Mouse (Mus musculus) liver, adult 2 months (tissue): ENCODE data around the gene Mob4. TPM values are rescaled to one million over a fixed set of nuclear protein-coding genes. Genes with fewer than 3 reads are reported as not detected.

Source experiments
- DNase-seq: peaks from one replicate; pipeline ENCODE4 v3.0.0-alpha.2; 2011; ENCODE audit warnings: low read depth, low spot score; ENCODE audit errors: extremely low read depth
- H3K27ac ChIP-seq: fragments of 200-500 bp; replicated peaks from 2 replicates; pipeline ENCODE4 v1.5.1; 2012; ENCODE audit warnings: low read depth, mild to moderate bottlenecking, control low read depth, inconsistent platforms, low read length; ENCODE audit not compliant: insufficient read depth
- H3K27me3 ChIP-seq: fragments of 200-500 bp; 2 replicates; pipeline ENCODE4 v1.6.1; 2012; ENCODE audit warnings: mild to moderate bottlenecking, moderate library complexity, low read length, inconsistent platforms; ENCODE audit not compliant: control insufficient read depth, insufficient read depth
- H3K36me3 ChIP-seq: fragments of 200-500 bp; 2 replicates; pipeline ENCODE4 v1.6.1; 2012; ENCODE audit warnings: low read length, inconsistent platforms; ENCODE audit not compliant: control insufficient read depth, insufficient read depth
- H3K4me1 ChIP-seq: fragments of 200-500 bp; 2 replicates; pipeline ENCODE4 v1.6.1; 2011; ENCODE audit warnings: low read length; ENCODE audit not compliant: control insufficient read depth, insufficient read depth
- H3K4me3 ChIP-seq: fragments of 200-500 bp; 2 replicates; pipeline ENCODE4 v1.5.1; 2011; ENCODE audit warnings: low read depth, mild to moderate bottlenecking, control low read depth, low read length, moderate library complexity; ENCODE audit not compliant: insufficient read depth
- H3K79me2 ChIP-seq: fragments of 200-500 bp; 2 replicates; pipeline ENCODE4 v1.6.1; 2012; ENCODE audit warnings: inconsistent platforms, mild to moderate bottlenecking, low read length, moderate library complexity; ENCODE audit not compliant: control insufficient read depth, insufficient read depth
- H3K9ac ChIP-seq: fragments of 200-500 bp; 2 replicates; pipeline ENCODE4 v1.6.1; 2012; ENCODE audit warnings: low read depth, mild to moderate bottlenecking, control low read depth, inconsistent platforms, low read length
- CTCF ChIP-seq: fragments of 200-500 bp; IDR thresholded peaks from 2 replicates; pipeline ENCODE4 v1.5.1; 2011; ENCODE audit warnings: low read depth, low read length, control low read depth
- POLR2A ChIP-seq: fragments of 200-500 bp; IDR thresholded peaks from 2 replicates; pipeline ENCODE4 v1.6.1; 2011; ENCODE audit warnings: low read length, control low read depth; ENCODE audit not compliant: insufficient read depth; ENCODE audit errors: extremely low read depth
- WGBS: fragments of 180-500 bp; shearing (Covaris S2); methylation state at CpG from one replicate; pipeline ENCODE4 v1.1.7; 2018; 5-methylcytosine and 5-hydroxymethylcytosine counted together
- polyA plus RNA-seq: library from polyadenylated mRNA; depleted of rRNA; stranded (reverse); fragments of >200 nt; gene quantifications from 2 replicates; pipeline ENCODE4 v1.2.3, GENCODE M21; 2012
- total RNA-seq: library from RNA; depleted of rRNA; stranded (reverse); fragments of >200 nt; gene quantifications from 2 replicates; pipeline ENCODE4 v1.2.3, GENCODE M21; 2014

Mob4 gene
- total and polyA plus RNA-seq, 2 experiments, result 6.1 to 27.8 TPM

GRCm38 (mm10) chr1:55134301-55134700 is 3.3 kb downstream of the Mob4 start:
- H3K9ac ChIP-seq, result no peak overlapping the region
- H3K4me3 ChIP-seq, result no peak overlapping the region
- H3K36me3 ChIP-seq, result peaks cover 2% of the 10 kb centered on the region
- no peak overlapping the region for H3K27ac ChIP-seq
- peaks cover 23% of the 10 kb centered on the region for H3K79me2 ChIP-seq
- TF ChIP-seq CTCF (no peak), POLR2A (no peak)
- DNase-seq, result no peak
- no peaks in the 10 kb centered on the region for H3K27me3 ChIP-seq
- WGBS, result 93% methylated on average over 3 of the region's 3 CpGs
- H3K4me1 ChIP-seq, result peaks cover 4% of the 10 kb centered on the region; the same call in 1 of the 2 replicates

- Histone ChIP-seq H3K9ac (no peak overlapping the region), H3K36me3 (peaks cover 8% of the 10 kb centered on the region), H3K27me3 (no peaks in the 10 kb centered on the region), H3K79me2 (peaks cover 29% of the 10 kb centered on the region), H3K4me1 (peaks cover 4% of the 10 kb centered on the region; the same call in 1 of the 2 replicates), H3K27ac (no peak overlapping the region), H3K4me3 (no peak overlapping the region)
- TF ChIP-seq CTCF (no peak), POLR2A (no peak)
- WGBS, result 100% methylated on average over 1 of the region's 1 CpGs
- no peak for DNase-seq
Measured at GRCm38 (mm10) chr1:55135846-55136245, 4.8 kb downstream of the Mob4 start.

DNA sequence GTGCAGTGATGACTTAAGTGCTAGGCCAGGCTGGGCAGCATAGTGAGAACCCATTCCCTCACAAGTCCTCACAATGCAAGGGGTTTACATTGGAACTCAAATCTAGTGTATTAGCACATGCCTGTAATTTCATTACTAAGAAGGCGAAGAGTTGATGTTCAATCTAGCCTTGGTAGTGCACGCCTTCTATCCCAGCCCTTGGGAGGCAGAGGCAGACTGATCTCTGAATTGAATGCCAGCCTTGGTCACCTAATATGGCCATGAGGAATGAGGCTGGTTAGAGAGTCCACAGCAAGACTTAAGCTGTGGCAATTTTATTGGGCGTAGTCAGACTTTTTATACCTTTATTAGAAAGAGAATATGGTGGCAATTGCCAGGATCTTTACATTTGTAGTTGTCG is 13.3 kb downstream of the Mob4 start:
- Histone ChIP-seq H3K27ac (no peak overlapping the region), H3K79me2 (peaks cover 9% of the 10 kb centered on the region)
- no peak for TF ChIP-seq CTCF
- no peak for TF ChIP-seq POLR2A

GRCm38 (mm10) chr1:55145556-55145955 is 14.5 kb downstream of the Mob4 start:
- Histone ChIP-seq H3K27me3 (no peaks in the 10 kb centered on the region), H3K9ac (no peak overlapping the region), H3K79me2 (peaks cover 4% of the 10 kb centered on the region), H3K27ac (no peak overlapping the region), H3K4me3 (no peak overlapping the region), H3K4me1 (no peaks in the 10 kb centered on the region; the same call in 1 of the 2 replicates), H3K36me3 (peaks cover 37% of the 10 kb centered on the region)
- WGBS, result 49% methylated on average over 7 of the region's 7 CpGs
- peak; percentile 76 for DNase-seq
- TF ChIP-seq POLR2A, result no peak
- no peak for TF ChIP-seq CTCF

More for the DNA sequence above, 13.3 kb downstream of the Mob4 start:
- Histone ChIP-seq H3K4me1 (no peaks in the 10 kb centered on the region; the same call in 1 of the 2 replicates), H3K9ac (no peak overlapping the region), H3K36me3 (peaks cover 33% of the 10 kb centered on the region), H3K4me3 (no peak overlapping the region), H3K27me3 (no peaks in the 10 kb centered on the region)
- WGBS, result 99% methylated on average over 4 of the region's 4 CpGs
- DNase-seq, result no peak

DNA sequence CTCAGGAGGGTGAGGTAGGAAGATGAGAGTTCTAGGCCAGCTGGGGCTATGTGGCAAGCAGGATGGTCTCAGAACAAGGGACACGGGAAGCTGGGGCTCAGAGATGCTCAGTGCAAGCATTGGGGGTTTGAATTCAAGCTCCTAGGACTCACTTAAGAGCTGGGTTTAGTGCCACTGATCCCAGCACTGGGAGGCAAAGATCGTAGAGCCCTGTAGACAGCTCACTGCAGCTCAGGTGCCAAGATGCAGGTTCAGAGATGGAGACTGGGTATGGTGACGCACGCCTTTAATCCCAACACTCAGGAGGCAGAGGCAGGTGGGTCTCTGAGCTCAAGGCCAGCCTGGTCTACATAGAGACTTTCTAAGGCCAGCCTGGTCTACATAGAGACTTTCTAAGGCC is 26.3 kb downstream of the Mob4 start:
- Histone ChIP-seq H3K36me3 (peaks cover 21% of the 10 kb centered on the region), H3K4me3 (no peak overlapping the region), H3K27ac (no peak overlapping the region), H3K9ac (no peak overlapping the region), H3K79me2 (no peaks in the 10 kb centered on the region), H3K27me3 (no peaks in the 10 kb centered on the region), H3K4me1 (peaks cover 2% of the 10 kb centered on the region; the same call in 1 of the 2 replicates)
- no peak for DNase-seq
- TF ChIP-seq CTCF (no peak), POLR2A (no peak)
- 98% methylated on average over 4 of the region's 4 CpGs for WGBS

DNA sequence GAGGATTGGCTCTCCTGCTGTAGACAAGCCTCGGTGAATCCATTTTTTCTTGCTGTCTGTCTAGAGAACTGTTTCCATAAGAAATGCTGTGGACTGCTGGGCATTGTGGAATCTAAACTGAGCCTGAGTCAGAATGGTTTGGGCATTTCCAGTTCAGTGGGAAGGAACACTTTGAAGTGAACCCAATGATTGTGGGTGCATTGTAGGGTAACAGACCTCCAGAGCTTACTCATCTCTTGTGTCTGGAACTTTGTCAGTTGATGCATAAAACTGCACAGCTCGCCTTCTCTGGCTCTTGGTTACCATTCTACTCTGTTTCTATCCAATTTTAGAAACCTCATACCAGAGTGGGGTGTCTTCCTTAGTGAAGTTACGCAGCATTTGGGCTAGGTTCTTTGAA is 27.2 kb downstream of the Mob4 start:
- TF ChIP-seq CTCF (no peak), POLR2A (no peak)
- DNase-seq, result no peak
- peaks cover 17% of the 10 kb centered on the region for H3K36me3 ChIP-seq
- peaks cover 2% of the 10 kb centered on the region; the same call in 1 of the 2 replicates for H3K4me1 ChIP-seq
- no peak overlapping the region for H3K9ac ChIP-seq
- 95% methylated on average over 3 of the region's 3 CpGs for WGBS
- H3K27ac ChIP-seq, result no peak overlapping the region
- no peaks in the 10 kb centered on the region for H3K27me3 ChIP-seq
- H3K4me3 ChIP-seq, result no peak overlapping the region
- H3K79me2 ChIP-seq, result no peaks in the 10 kb centered on the region
